Mouse (Mus musculus): ENCODE results near the gene Pex6. TPM values are rescaled to one million over a fixed set of nuclear protein-coding genes. Genes with fewer than 3 reads are reported as not detected.
A peak's percentile ranks its signal among the peaks of the same experiment; 100 is the strongest.

Pex6 gene
- total and polyA plus RNA-seq, 3 experiments = 13.7 to 31.8 (median 26.5) TPM

- peaks cover 11 to 31% of the 10 kb centered on the region in 2 experiments for H3K4me1 ChIP-seq (ENCODE audit: control insufficient read depth in 1 of 2, insufficient read depth in 2 of 2)
- no peaks in the 10 kb centered on the region for H3K27me3 ChIP-seq (replicated peaks)
- no peak for TF ChIP-seq RAD21 (IDR thresholded peaks at IDR 0.05; ENCODE audit: low read depth, low read length)
- no peak for TF ChIP-seq CHD2 (IDR thresholded peaks at IDR 0.05; ENCODE audit: low read length)
- no peak for TF ChIP-seq NELFE (IDR thresholded peaks at IDR 0.05; ENCODE audit: low read depth, low read length)
- TF ChIP-seq ZNF384 (IDR thresholded peaks at IDR 0.05; ENCODE audit: low read depth, low read length) = no peak
- no peak for TF ChIP-seq SIN3A (IDR thresholded peaks at IDR 0.05; ENCODE audit: low read length)
- no peak for TF ChIP-seq SMC3 (IDR thresholded peaks at IDR 0.05; ENCODE audit: low read depth, low read length)
- no peak for TF ChIP-seq ZMIZ1 (IDR thresholded peaks at IDR 0.05; ENCODE audit: low read depth, low read length)
- TF ChIP-seq USF2 (conservative IDR thresholded peaks at IDR 0.05; ENCODE audit: low read depth, low read length) = no peak
- TF ChIP-seq E2F4 (IDR thresholded peaks at IDR 0.05; ENCODE audit: insufficient replicate concordance, low read depth, low read length) = no peak
- TF ChIP-seq MXI1 (IDR thresholded peaks at IDR 0.05; ENCODE audit: low read depth, low read length) = no peak
- no peak for TF ChIP-seq EP300 (IDR thresholded peaks at IDR 0.05; ENCODE audit: low read length)
- TF ChIP-seq CTCF (conservative IDR thresholded peaks at IDR 0.05 in 1 of 2, IDR thresholded peaks at IDR 0.05 in 1 of 2; ENCODE audit: low read depth in 2 of 2, low read length in 2 of 2) = no peak
- no peak for TF ChIP-seq ZC3H11A (IDR thresholded peaks at IDR 0.05; ENCODE audit: low read depth, low read length)
- TF ChIP-seq MYC (IDR thresholded peaks at IDR 0.05; ENCODE audit: low read depth, low read length) = no peak
- no peak for TF ChIP-seq GABPA (IDR thresholded peaks at IDR 0.05; ENCODE audit: insufficient replicate concordance, low read depth, low read length)
- no peak for TF ChIP-seq MAX (IDR thresholded peaks at IDR 0.05; ENCODE audit: low read length)
- no peak for DNase-seq (ENCODE audit: extremely low read depth)
- no peak overlapping the region for H3K27ac ChIP-seq (ENCODE audit: insufficient read depth, low read depth)
- H3K9me3 ChIP-seq (replicated peaks; ENCODE audit: low read length) = no peaks in the 10 kb centered on the region
- no peak overlapping the region for H3K4me3 ChIP-seq (replicated peaks in 1 of 3; ENCODE audit: low read depth in 2 of 3, low read length in 2 of 3, poor library complexity in 1 of 3)
- no peak overlapping the region for H3K9ac ChIP-seq (ENCODE audit: insufficient read depth, low read depth)
- peaks cover 8 to 49% of the 10 kb centered on the region in 2 experiments for H3K36me3 ChIP-seq (replicated peaks in 1 of 2; ENCODE audit: control insufficient read depth in 1 of 2, insufficient read depth in 1 of 2, low read length in 1 of 2)
- peaks cover 12% of the 10 kb centered on the region for H3K79me2 ChIP-seq (replicated peaks; ENCODE audit: control insufficient read depth, extremely low read depth, insufficient read depth, poor library complexity, severe bottlenecking)
- in situ Hi-C loops (cut with MboI; ENCODE audit: low pct_ligation_motif_present, low pct_unique_long_range_greater_than_20kb, low sequenced_read_pairs) = no loop called here
- dilution Hi-C loops (cut with MboI; ENCODE audit: extremely low pct_ligation_motif_present, extremely low pct_unique_long_range_greater_than_20kb, low sequenced_read_pairs) = no loop called here
- no peak overlapping the region for H3K4me2 ChIP-seq (ENCODE audit: insufficient read depth, low read depth, poor library complexity, severe bottlenecking)
These were observed 9.2 kb upstream of the Pex6 start for GRCm38 (mm10) chr17:46702100-46702499.

GRCm38 (mm10) chr17:46702506-46702905 lies 8.8 kb upstream of the Pex6 start:
- in situ Hi-C loops (cut with MboI; ENCODE audit: low pct_ligation_motif_present, low pct_unique_long_range_greater_than_20kb, low sequenced_read_pairs) = no loop called here
- H3K36me3 ChIP-seq (replicated peaks in 1 of 2; ENCODE audit: control insufficient read depth in 1 of 2, insufficient read depth in 1 of 2, low read length in 1 of 2) = peaks cover 8 to 48% of the 10 kb centered on the region in 2 experiments
- no peak overlapping the region for H3K9ac ChIP-seq (ENCODE audit: insufficient read depth, low read depth)

More at GRCm38 (mm10) chr17:46702506-46702905, 8.8 kb upstream of the Pex6 start:
- dilution Hi-C loops (cut with MboI; ENCODE audit: extremely low pct_ligation_motif_present, extremely low pct_unique_long_range_greater_than_20kb, low sequenced_read_pairs) = no loop called here
- Histone ChIP-seq H3K4me1 (ENCODE audit: control insufficient read depth in 1 of 2, insufficient read depth in 2 of 2) (peaks cover 11 to 31% of the 10 kb centered on the region in 2 experiments), H3K27ac (ENCODE audit: insufficient read depth, low read depth) (no peak overlapping the region), H3K4me3 (replicated peaks in 1 of 3; ENCODE audit: low read depth in 2 of 3, low read length in 2 of 3, poor library complexity in 1 of 3) (no peak overlapping the region), H3K4me2 (ENCODE audit: insufficient read depth, low read depth, poor library complexity, severe bottlenecking) (no peak overlapping the region), H3K27me3 (replicated peaks) (no peaks in the 10 kb centered on the region), H3K9me3 (replicated peaks; ENCODE audit: low read length) (no peaks in the 10 kb centered on the region), H3K79me2 (replicated peaks; ENCODE audit: control insufficient read depth, extremely low read depth, insufficient read depth, poor library complexity, severe bottlenecking) (peaks cover 12% of the 10 kb centered on the region)
- DNase-seq (ENCODE audit: extremely low read depth) = no peak
- TF ChIP-seq NELFE (IDR thresholded peaks at IDR 0.05; ENCODE audit: low read depth, low read length) (no peak), ZKSCAN1 (IDR thresholded peaks at IDR 0.05; ENCODE audit: borderline replicate concordance, low read depth, low read length) (peak; percentile 68)

Measured in CH12.LX (cell line).